20 mouse cellular contexts compared by ENCODE assay signal in genomic region chr1:127783862-127784261, GRCm38 (mm10). TPM values are rescaled to one million over a fixed set of nuclear protein-coding genes. Genes with fewer than 3 reads are reported as not detected.
"Had no signal": no experiment of that assay in that cellular context is flagged by ENCODE, and none has a peak within 500 bp of the region (broad histone marks: within the 10 kb centered on the region; RNA-seq: fewer than 3 reads in every experiment).

No protein-coding gene starts in this region.

- ATAC-seq: liver, postnatal 0 days; lung, postnatal 0 days; midbrain, embryonic 16.5 days had no signal

- H3K4me2 ChIP-seq: lung, embryonic 15.5 days; midbrain, embryonic 12.5 days; neural tube, embryonic 13.5 days; neural tube, embryonic 15.5 days; stomach, embryonic 15.5 days had no signal

- H3K27me3 ChIP-seq: lung, embryonic 15.5 days; midbrain, embryonic 12.5 days; neural tube, embryonic 13.5 days; neural tube, embryonic 15.5 days; stomach, embryonic 15.5 days had no signal

- H3K9me3 ChIP-seq: lung, embryonic 15.5 days; midbrain, embryonic 10.5 days; midbrain, embryonic 12.5 days; neural tube, embryonic 13.5 days; neural tube, embryonic 15.5 days; stomach, embryonic 15.5 days had no signal

- H3K36me3 ChIP-seq: lung, embryonic 15.5 days; neural tube, embryonic 13.5 days; neural tube, embryonic 15.5 days; stomach, embryonic 15.5 days had no signal

- H3K9ac ChIP-seq: liver, postnatal 0 days; lung, embryonic 15.5 days; midbrain, embryonic 12.5 days; neural tube, embryonic 13.5 days; neural tube, embryonic 15.5 days; stomach, embryonic 15.5 days had no signal

- H3K27ac ChIP-seq: lung, embryonic 15.5 days; macrophage; midbrain, embryonic 10.5 days; midbrain, embryonic 12.5 days; neural tube, embryonic 13.5 days; neural tube, embryonic 15.5 days; stomach, embryonic 15.5 days had no signal

- DNase-seq: liver, postnatal 0 days; lung, adult 2 months; lung, postnatal 14 days; lung, postnatal 36 days; midbrain, embryonic 14.5 days; right cerebral cortex, postnatal 14 days; thymus, adult 18-20 months; thymus, postnatal 14 days; thymus, postnatal 36 days had no signal

- H3K4me1 ChIP-seq: stomach, embryonic 15.5 days had no signal

- H3K4me3 ChIP-seq: lung, embryonic 15.5 days; midbrain, embryonic 10.5 days; midbrain, embryonic 12.5 days; myocyte; neural tube, embryonic 13.5 days; neural tube, embryonic 15.5 days; stomach, embryonic 15.5 days had no signal

RNA-seq across cellular contexts. Expression of gene Acmsd, which starts 54.6 kb away (rescaled TPM):
- polyA plus RNA-seq: macrophage; midbrain, embryonic 16.5 days; myocyte; neural tube, embryonic 15.5 days; thymus, postnatal 0 days had no signal
